Mouse (Mus musculus): ENCODE results near the gene Kri1. TPM values are rescaled to one million over a fixed set of nuclear protein-coding genes. Genes with fewer than 3 reads are reported as not detected.

Gene Kri1
- polyA plus RNA-seq, 1 experiment from 2014 or later, result 8.7 TPM

DNA sequence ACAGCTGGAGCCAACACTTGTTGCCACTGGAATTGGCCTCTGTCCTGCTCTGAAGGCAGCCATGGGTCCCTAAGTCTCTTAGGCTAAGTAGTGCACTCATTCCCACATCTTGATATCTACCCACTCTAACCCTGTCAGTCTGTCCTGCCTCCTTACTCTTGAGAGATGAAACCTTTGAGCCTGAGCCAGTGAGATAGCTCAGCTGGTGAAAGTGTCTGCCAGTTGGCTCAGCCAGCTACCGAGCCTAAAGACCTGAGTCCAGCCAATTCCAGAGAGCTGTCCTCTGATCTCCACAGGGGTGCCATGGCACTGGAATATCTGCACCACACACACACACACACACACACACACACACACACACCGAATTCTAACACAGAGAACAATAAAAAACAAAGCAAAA is 37.3 kb downstream of the Kri1 start:
- Histone ChIP-seq H3K4me2 (ENCODE audit: low read length) (no peak overlapping the region), H3K36me3 (ENCODE audit: insufficient read depth, low read length) (no peaks in the 10 kb centered on the region), H3K27me3 (ENCODE audit: insufficient read depth, low read length) (peaks cover 43% of the 10 kb centered on the region), H3K9me3 (replicated peaks; ENCODE audit: low read length) (no peaks in the 10 kb centered on the region), H3K27ac (no peak overlapping the region), H3K4me1 (replicated peaks; ENCODE audit: insufficient read depth, low read length) (no peaks in the 10 kb centered on the region; the same call in 1 of the 2 replicates), H3K4me3 (replicated peaks; ENCODE audit: low read depth, low read length) (no peak overlapping the region), H3K9ac (ENCODE audit: low read depth, low read length) (no peak overlapping the region)
- WGBS, result 58% methylated on average over 2 of the region's 2 CpGs
- no peak for TF ChIP-seq CTCF (IDR thresholded peaks at IDR 0.05; ENCODE audit: low read depth)
- no peak for ATAC-seq (replicated peaks; ENCODE audit: low FRiP score, low read depth)
- no peak for DNase-seq (ENCODE audit: low spot score)

DNA sequence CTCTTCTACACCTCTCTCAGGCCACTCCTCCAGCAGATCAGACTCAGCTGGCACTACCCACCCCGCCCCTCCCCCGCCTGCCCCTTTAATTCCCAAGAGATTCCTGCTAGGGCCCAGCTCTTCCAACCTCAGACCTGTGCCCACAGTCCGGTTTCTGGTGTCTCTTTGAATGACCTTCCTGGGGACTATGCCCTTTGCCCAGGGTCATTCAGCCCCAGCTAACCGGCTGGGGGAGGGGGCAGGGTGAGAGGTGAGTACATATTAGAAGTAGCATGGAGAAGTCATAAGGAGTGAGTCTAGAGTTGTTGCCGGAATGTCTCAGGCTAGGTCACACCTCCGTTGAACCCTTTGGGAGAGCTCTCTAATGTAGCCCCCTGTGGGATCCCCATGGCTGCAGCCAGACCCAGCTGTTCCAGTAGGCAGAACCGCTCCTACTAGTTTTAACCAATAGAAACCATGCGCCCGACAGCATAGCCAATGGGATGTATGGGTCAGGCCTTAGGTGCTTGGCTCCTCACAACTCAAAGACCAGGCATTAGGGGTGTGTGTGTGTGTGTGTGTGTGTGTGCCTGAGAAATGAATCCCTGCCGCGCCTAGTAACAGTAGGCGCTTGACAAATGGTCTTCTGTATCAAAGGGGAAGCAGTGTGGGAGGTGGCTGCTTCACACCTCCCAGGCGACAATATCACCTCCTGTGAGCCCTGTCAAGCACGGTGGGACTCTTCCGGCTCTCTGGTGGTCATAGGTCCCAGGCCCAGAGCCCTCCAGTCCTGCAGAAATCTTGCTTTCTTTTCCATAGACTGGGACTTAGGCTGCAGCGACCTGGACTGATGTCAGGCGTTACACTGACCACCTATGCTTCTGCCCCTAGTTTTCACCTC is 37.9 kb downstream of the Kri1 start:
- ATAC-seq (replicated peaks; ENCODE audit: low FRiP score, low read depth), result 0 out of 2 replicates have a peak, but pooled peaks have one; percentile 7
- Histone ChIP-seq H3K9me3 (replicated peaks; ENCODE audit: low read length) (no peaks in the 10 kb centered on the region), H3K27ac (no peak overlapping the region), H3K9ac (ENCODE audit: low read depth, low read length) (no peak overlapping the region), H3K27me3 (ENCODE audit: insufficient read depth, low read length) (peaks cover 45% of the 10 kb centered on the region), H3K36me3 (ENCODE audit: insufficient read depth, low read length) (no peaks in the 10 kb centered on the region), H3K4me2 (ENCODE audit: low read length) (no peak overlapping the region), H3K4me3 (replicated peaks; ENCODE audit: low read depth, low read length) (no peak overlapping the region), H3K4me1 (replicated peaks; ENCODE audit: insufficient read depth, low read length) (peaks cover under 1% of the 10 kb centered on the region; the same call in 1 of the 2 replicates)
- 18% methylated on average over 17 of the region's 17 CpGs for WGBS
- DNase-seq (ENCODE audit: low spot score), result no peak
- no peak for TF ChIP-seq CTCF (IDR thresholded peaks at IDR 0.05; ENCODE audit: low read depth)

DNA sequence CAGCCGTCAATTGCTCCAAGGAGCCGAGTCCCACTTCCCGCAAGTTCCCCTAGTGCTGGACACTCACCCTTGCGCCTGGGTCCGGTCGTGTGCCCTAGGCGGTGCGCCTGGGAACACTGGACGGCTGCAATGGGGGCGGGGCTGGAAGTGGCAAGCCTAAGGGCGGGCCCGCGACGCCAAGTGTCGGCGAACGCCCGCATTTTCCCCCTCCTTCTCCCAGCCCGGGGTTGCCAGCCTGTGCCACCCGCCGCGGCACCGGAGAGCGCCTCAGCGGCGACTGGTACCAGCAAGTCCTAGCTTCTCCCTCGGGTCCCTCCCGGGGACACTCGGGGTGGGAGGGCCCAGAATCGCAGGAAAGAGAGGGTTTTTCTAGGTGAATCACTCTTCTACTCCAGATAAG is 39.4 kb downstream of the Kri1 start, which contains the start of gene S1pr5:
Gene S1pr5, minus strand, starts transcription at position 118 of the 400 bp plus-strand sequence.
- no peak within 1 kb of the TSS for H3K9ac ChIP-seq (ENCODE audit: low read depth, low read length)
- no peaks in the 10 kb centered on the region for H3K36me3 ChIP-seq (ENCODE audit: insufficient read depth, low read length)
- WGBS, result 1% methylated on average over 30 of the region's 30 CpGs
- DNase-seq (ENCODE audit: low spot score) (no peak), ATAC-seq (replicated peaks; ENCODE audit: low FRiP score, low read depth) (0 out of 2 replicates have a peak, but pooled peaks have one; percentile 44)
- peak within 1 kb of the TSS; percentile 47 for H3K4me2 ChIP-seq (ENCODE audit: low read length)
- H3K27me3 ChIP-seq (ENCODE audit: insufficient read depth, low read length), result peaks cover 60% of the 10 kb centered on the region
- TF ChIP-seq CTCF (IDR thresholded peaks at IDR 0.05; ENCODE audit: low read depth), result no peak
- peaks cover 12% of the 10 kb centered on the region; the same call in 1 of the 2 replicates for H3K4me1 ChIP-seq (replicated peaks; ENCODE audit: insufficient read depth, low read length)
- no peak within 1 kb of the TSS for H3K27ac ChIP-seq
- H3K9me3 ChIP-seq (replicated peaks; ENCODE audit: low read length), result no peaks in the 10 kb centered on the region
- H3K4me3 ChIP-seq (replicated peaks; ENCODE audit: low read depth, low read length), result peak within 1 kb of the TSS; percentile 21; the same call in 1 of the 2 replicates

DNA sequence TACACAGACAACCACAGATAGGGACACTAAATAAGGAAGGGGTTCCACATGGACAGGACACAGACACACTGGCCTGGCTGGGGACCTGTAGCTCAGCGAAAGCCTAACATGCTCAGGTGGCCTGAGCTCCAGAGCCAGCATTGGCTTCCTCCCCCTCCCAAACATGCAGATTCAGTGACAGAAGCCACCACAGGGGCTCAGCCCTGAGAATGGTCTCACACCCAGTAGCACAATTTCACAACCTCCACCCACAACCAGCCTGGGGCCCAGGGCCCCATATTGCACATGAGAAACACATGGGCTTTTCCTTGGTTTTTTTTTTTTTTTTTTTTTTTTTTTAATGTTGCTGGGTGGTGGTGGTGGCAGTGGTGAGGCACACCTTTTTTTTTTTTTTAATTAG is 41.4 kb downstream of the Kri1 start:
- peaks cover 12% of the 10 kb centered on the region; the same call in 1 of the 2 replicates for H3K4me1 ChIP-seq (replicated peaks; ENCODE audit: insufficient read depth, low read length)

DNA sequence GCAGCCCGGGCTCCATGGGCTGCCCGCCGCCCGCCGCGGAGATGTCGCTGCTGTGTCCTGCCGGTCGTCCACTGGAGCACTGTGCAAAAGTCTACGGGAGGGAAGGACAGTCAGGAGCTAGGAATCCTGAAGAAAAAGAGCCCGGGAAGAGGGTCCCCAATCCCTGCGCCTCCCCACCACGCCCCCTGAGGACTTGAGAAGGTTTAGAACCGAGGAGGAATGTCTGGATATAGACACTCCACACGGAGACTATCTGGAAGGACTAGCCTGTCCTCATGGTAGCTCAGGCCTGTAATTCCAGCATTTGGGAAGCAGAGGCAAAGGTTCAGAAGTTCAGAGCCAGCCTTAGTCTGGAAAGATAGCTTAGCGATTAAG is 42.7 kb downstream of the Kri1 start:
- DNase-seq (ENCODE audit: low spot score) (no peak), ATAC-seq (replicated peaks; ENCODE audit: low FRiP score, low read depth) (no peak)
- Histone ChIP-seq H3K27ac (no peak overlapping the region), H3K4me2 (ENCODE audit: low read length) (peak overlapping the region; percentile 79), H3K36me3 (ENCODE audit: insufficient read depth, low read length) (no peaks in the 10 kb centered on the region), H3K9me3 (replicated peaks; ENCODE audit: low read length) (no peaks in the 10 kb centered on the region), H3K27me3 (ENCODE audit: insufficient read depth, low read length) (peaks cover 60% of the 10 kb centered on the region), H3K4me3 (replicated peaks; ENCODE audit: low read depth, low read length) (peak overlapping the region; percentile 42), H3K4me1 (replicated peaks; ENCODE audit: insufficient read depth, low read length) (peaks cover 12% of the 10 kb centered on the region; the same call in 1 of the 2 replicates), H3K9ac (ENCODE audit: low read depth, low read length) (no peak overlapping the region)
- 3% methylated on average over 16 of the region's 16 CpGs for WGBS
- TF ChIP-seq CTCF (IDR thresholded peaks at IDR 0.05; ENCODE audit: low read depth), result no peak

More for the DNA sequence above, 41.4 kb downstream of the Kri1 start:
- H3K9me3 ChIP-seq (replicated peaks; ENCODE audit: low read length), result no peaks in the 10 kb centered on the region
- no peak for TF ChIP-seq CTCF (IDR thresholded peaks at IDR 0.05; ENCODE audit: low read depth)
- DNase-seq (ENCODE audit: low spot score) (no peak), ATAC-seq (replicated peaks; ENCODE audit: low FRiP score, low read depth) (no peak)
- no peak overlapping the region for H3K4me2 ChIP-seq (ENCODE audit: low read length)
- H3K9ac ChIP-seq (ENCODE audit: low read depth, low read length), result no peak overlapping the region
- WGBS, result 86% methylated on average over 1 of the region's 1 CpGs
- peaks cover 66% of the 10 kb centered on the region for H3K27me3 ChIP-seq (ENCODE audit: insufficient read depth, low read length)
- H3K36me3 ChIP-seq (ENCODE audit: insufficient read depth, low read length), result no peaks in the 10 kb centered on the region
- no peak overlapping the region for H3K4me3 ChIP-seq (replicated peaks; ENCODE audit: low read depth, low read length)
- no peak overlapping the region for H3K27ac ChIP-seq

DNA sequence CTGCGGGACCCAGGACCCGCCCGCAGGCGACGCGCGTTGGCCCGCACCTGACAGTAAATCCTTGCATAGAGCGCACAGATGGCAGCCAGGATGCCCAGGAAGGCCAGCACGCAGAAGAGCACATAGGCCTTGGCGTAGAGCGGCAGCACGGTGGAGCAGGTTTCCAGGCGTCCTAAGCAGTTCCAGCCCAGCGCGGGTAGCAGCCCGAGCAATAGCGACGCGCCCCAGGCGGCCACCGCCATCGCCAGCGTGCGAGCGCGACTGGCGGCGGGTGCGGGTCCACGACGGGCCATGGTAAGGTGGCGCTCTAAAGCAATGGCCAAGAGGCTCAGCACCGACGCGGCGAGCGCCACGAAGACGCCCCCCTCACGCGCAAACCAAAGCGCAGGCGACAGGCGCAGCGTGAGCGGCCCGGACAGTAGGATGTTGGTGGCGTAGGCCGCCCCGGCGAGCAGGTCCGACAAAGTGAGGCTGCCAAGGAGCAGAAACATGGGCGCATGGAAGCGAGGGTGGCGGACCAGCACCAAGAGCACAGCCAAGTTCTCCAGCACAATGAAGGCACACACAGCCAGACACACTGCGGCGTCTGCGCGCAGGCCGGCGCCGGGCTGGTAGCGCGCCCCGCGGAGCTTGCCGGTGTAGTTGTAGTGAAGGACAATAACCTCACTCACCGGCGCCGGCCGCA is 43.2 kb downstream of the Kri1 start:
- Histone ChIP-seq H3K9ac (ENCODE audit: low read depth, low read length) (no peak overlapping the region), H3K4me2 (ENCODE audit: low read length) (peak overlapping the region; percentile 79), H3K27me3 (ENCODE audit: insufficient read depth, low read length) (peaks cover 54% of the 10 kb centered on the region), H3K36me3 (ENCODE audit: insufficient read depth, low read length) (no peaks in the 10 kb centered on the region), H3K9me3 (replicated peaks; ENCODE audit: low read length) (no peaks in the 10 kb centered on the region), H3K27ac (no peak overlapping the region), H3K4me3 (replicated peaks; ENCODE audit: low read depth, low read length) (peak overlapping the region; percentile 42), H3K4me1 (replicated peaks; ENCODE audit: insufficient read depth, low read length) (peaks cover 12% of the 10 kb centered on the region; the same call in 1 of the 2 replicates)
- DNase-seq (ENCODE audit: low spot score) (no peak), ATAC-seq (replicated peaks; ENCODE audit: low FRiP score, low read depth) (no peak)
- no peak for TF ChIP-seq CTCF (IDR thresholded peaks at IDR 0.05; ENCODE audit: low read depth)
- WGBS, result under 1% methylated on average over 72 of the region's 72 CpGs
